Mouse (Mus musculus): ENCODE measurements at regions not wholly inside any gene's neighbourhood (a gene's known extent, or its start where the extent isn't known, plus 50 kb on each side); places are given as distances from the start of the nearest gene placed in this dataset.
A peak's percentile ranks its signal among the peaks of the same experiment; 100 is the strongest.

DNA sequence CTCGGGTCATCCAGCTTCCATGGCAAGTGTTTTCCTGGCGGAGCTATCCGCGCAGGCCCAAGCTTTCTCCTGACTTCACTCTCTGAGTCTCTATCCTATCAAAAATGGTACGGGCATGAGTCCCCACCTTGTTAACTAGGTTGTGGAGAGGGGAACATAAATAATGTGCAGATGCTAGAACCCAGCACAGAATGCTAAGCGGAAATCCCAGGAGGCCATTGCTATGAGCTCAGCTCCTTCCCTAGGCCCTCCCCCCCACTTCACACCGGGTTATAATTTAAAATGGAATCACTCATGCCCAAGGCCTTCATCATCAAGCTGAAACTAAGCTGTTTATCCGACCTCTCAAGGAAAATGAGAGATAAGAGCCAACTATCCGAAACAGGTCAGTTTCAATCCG, 60.4 kb upstream of the Cd83 start:
- POLR2A ChIA-PET: interaction anchor here (1.2 kb wide), 1 partner anchor 8 kb away, joined by 3 read pairs; no protein-coding TSS in a partner anchor
- CTCF ChIA-PET: interaction anchor here (1.2 to 2.2 kb wide), 2 partner anchors 129 to 159 kb away, joined by 5 to 6 read pairs; no protein-coding TSS in a partner anchor
- in situ Hi-C loops (cut with MboI; ENCODE audit: low pct_unique_long_range_greater_than_20kb): no loop called here
- ATAC-seq: no peak
- no peaks in the 10 kb centered on the region for H3K27me3 ChIP-seq
- no peak for TF ChIP-seq CTCF (IDR thresholded peaks at IDR 0.05)
- DNase-seq (ENCODE audit: low read depth, low spot score): no peak

DNA sequence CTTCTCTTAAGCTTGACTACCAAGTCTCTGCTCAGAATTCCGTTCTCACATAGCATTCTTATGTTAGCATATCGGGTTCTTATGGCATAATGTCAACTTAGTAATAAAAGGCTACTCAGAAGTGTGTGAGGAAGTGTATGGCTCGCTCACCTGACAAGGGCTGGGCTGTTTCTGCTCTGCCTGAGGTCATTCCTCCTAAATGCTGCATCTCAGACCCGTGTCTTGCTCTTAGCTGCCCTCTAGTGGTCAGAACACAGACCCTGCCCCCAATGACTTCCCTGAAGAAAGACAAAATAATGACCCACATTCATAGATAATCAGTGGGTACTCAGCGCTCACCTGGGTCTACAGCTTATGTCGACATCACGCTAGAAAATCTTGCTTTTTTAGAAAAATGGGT, 58.9 kb upstream of the Cd83 start:
- TF ChIP-seq CTCF (IDR thresholded peaks at IDR 0.05): peak; percentile 93
- H3K27me3 ChIP-seq: no peaks in the 10 kb centered on the region
- ChIA-PET POLR2A (no interaction called here), CTCF (interaction anchor here (0.8 to 1.4 kb wide), 12 partner anchors 10 to 166 kb away, joined by 3 to 4 read pairs (median 3); partner anchors contain the start of gene Mcur1)
- DNase-seq (ENCODE audit: low read depth, low spot score) (peak; percentile 15), ATAC-seq (no peak)
- in situ Hi-C loops (cut with MboI; ENCODE audit: low pct_unique_long_range_greater_than_20kb): loop anchor here (5.0 kb wide), 1 partner anchor 128 kb away; no protein-coding TSS in a partner anchor

DNA sequence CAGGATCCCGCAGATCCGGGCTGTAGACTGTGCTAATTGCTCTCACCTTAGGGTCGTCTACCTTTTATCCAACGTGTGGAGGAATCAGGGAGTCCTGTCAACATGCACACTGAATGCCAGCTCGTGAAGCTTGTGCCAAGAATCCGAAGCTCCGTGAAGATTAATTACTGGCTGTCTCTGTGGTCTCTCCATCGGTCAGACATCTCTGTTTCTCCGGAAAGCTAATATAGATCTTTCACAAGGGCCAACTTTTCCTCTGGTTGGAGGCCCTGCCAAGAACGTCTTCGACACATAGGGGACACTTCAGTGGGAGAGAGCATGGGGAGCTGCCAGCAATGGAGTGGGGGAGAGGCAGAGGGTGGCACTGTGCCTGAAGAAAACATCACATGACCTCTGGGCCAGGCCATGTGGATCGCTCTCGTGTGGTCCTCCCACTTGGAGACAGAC, 57.7 kb upstream of the Cd83 start:
- ATAC-seq: no peak
- ChIA-PET POLR2A (no interaction called here), CTCF (interaction anchor here (1.0 to 1.2 kb wide), 2 partner anchors 129 to 132 kb away, joined by 3 read pairs; no protein-coding TSS in a partner anchor)
- DNase-seq (ENCODE audit: low read depth, low spot score): no peak
- no peak for TF ChIP-seq CTCF (IDR thresholded peaks at IDR 0.05)
- H3K27me3 ChIP-seq: peaks cover 1% of the 10 kb centered on the region
- in situ Hi-C loops (cut with MboI; ENCODE audit: low pct_unique_long_range_greater_than_20kb): loop anchor here (5.0 kb wide), 1 partner anchor 130 kb away; no protein-coding TSS in a partner anchor

DNA sequence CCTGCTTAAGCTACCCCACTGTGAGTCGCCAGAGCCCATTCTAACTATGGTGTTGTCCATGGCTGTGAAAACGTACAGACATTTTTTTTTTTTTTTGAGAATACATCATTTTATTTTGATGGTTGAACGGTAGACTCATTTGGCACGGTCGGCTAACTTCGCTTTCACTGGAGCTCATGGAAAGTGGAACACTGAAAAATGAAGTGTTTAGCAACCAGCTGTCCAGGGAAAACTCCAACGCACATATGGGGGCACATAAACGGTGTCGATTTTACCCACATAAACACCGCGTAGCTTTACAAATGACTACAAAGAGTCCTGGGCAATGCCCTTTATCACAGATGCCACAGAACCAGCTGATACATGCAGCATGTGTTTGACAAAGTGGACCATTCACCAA, 55.0 kb upstream of the Cd83 start:
- POLR2A ChIA-PET: no interaction called here

DNA sequence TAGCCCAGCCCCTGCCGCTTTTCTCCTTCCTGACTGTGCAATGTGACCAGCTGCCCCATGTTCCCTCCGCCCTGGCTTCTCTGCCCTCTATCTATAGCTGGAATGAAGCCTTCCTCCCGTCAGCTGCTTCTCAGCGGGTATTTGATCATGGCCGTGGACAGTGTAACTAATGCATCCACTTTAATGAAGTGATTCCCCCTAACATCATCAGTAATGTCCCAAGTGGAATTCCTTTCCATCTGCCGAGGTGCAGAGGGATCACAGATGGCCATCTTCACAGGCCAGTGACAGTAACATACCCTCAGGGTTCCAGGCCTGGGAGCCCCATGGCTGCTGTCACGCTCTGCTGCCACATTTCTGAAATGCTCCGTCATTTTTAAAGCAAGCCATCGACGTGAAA, 51.5 kb upstream of the Cd83 start:
- DNase-seq (ENCODE audit: low read depth, low spot score) (no peak), ATAC-seq (no peak)
- CTCF ChIA-PET: no interaction called here
- POLR2A ChIA-PET: interaction anchor here (0.8 kb wide), 1 partner anchor 9 kb away, joined by 3 read pairs; no protein-coding TSS in a partner anchor
- in situ Hi-C loops (cut with MboI; ENCODE audit: low pct_unique_long_range_greater_than_20kb): loop anchor here (10.0 kb wide), 1 partner anchor 548 kb away; no protein-coding TSS in a partner anchor
- TF ChIP-seq CTCF (IDR thresholded peaks at IDR 0.05): no peak
- peaks cover 6% of the 10 kb centered on the region for H3K27me3 ChIP-seq

More for the DNA sequence above, 55.0 kb upstream of the Cd83 start:
- no peak for DNase-seq (ENCODE audit: low read depth, low spot score)
- peaks cover 6% of the 10 kb centered on the region for H3K27me3 ChIP-seq
- in situ Hi-C loops (cut with MboI; ENCODE audit: low pct_unique_long_range_greater_than_20kb): loop anchor here (5.0 to 10.0 kb wide), 2 partner anchors 132 to 545 kb away; no protein-coding TSS in a partner anchor
- TF ChIP-seq CTCF (IDR thresholded peaks at IDR 0.05): no peak
- ATAC-seq: no peak
- CTCF ChIA-PET: interaction anchor here (0.8 kb wide), 1 partner anchor 10 kb away, joined by 5 read pairs; no protein-coding TSS in a partner anchor

DNA sequence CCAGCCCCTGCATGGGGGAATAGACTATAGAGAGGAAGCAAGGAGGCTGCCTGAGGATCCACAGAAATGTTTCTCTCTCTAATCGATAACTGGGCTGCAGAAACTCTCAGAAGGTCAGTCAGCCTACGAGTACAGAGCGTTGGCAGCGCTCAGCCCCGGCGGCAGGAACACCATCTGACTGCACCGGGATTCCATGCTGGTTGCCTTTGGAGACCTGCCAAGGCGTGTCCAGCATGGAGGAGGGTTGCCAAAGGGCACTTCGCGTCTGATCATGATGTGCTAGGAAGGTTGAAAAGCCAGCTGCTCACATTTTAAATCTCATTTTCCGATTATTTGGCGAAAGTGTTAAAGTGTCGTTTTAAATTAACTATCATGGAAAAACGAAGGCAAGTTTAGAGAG, 49.9 kb upstream of the Cd83 start:
- DNase-seq (ENCODE audit: low read depth, low spot score) (peak; percentile 27), ATAC-seq (no peak)
- no peak for TF ChIP-seq CTCF (IDR thresholded peaks at IDR 0.05)
- POLR2A ChIA-PET: no interaction called here
- CTCF ChIA-PET: interaction anchor here (0.9 kb wide), 1 partner anchor 189 kb away, joined by 5 read pairs; no protein-coding TSS in a partner anchor
- H3K27me3 ChIP-seq: peaks cover 6% of the 10 kb centered on the region
- in situ Hi-C loops (cut with MboI; ENCODE audit: low pct_unique_long_range_greater_than_20kb): loop anchor here (10.0 kb wide), 1 partner anchor 550 kb away; no protein-coding TSS in a partner anchor

All from Patski (cell line).